Comparison of ENCODE assay signal across 8 mouse cellular contexts in the genomic region with DNA sequence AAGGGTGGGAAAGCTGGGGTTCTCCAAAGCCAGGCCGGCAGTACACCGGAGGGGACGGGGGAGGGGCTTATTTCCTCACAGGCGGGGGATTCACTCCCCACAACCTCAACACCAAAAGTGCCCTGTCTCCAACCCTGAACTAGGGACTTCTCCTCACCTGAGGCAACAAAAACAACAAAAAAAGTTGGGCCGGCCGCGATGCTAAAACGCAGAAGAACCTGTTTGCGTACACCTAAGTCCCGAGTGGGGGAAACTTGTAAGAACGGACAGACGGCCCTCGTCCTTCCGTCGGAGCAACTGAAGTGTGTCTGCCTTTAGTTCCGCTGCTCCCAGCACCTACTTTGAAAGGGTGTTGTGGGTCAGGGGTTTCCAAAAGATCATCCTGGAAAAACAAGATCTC. TPM values are rescaled to one million over a fixed set of nuclear protein-coding genes. Genes with fewer than 3 reads are reported as not detected.
DNase-seq lines count a peak whose midpoint lies in the region; ATAC-seq and TF ChIP-seq lines count a peak whose summit lies in the region.

No protein-coding gene starts in this region.

- H3K4me2 ChIP-seq in forebrain, embryonic 12.5 days, result peak overlapping the region; percentile 60
- H3K4me2 ChIP-seq in lung, embryonic 16.5 days (ENCODE audit: low read depth, low read length), result peak overlapping the region; percentile 61

- no peaks in the 10 kb centered on the region for H3K36me3 ChIP-seq in ES-E14 (ENCODE audit: control insufficient read depth, insufficient read depth, low read length, poor library complexity, severe bottlenecking)
- H3K36me3 ChIP-seq in forebrain, embryonic 12.5 days (replicated peaks), result no peaks in the 10 kb centered on the region
- H3K36me3 ChIP-seq in lung, embryonic 16.5 days (ENCODE audit: control insufficient read depth, insufficient read depth, low read length), result no peaks in the 10 kb centered on the region

- intact Hi-C loops in heart, postnatal 36 days (cut with DNase I), result no loop called here

- no peaks in the 10 kb centered on the region for H3K27me3 ChIP-seq in forebrain, embryonic 12.5 days
- no peaks in the 10 kb centered on the region for H3K27me3 ChIP-seq in lung, embryonic 16.5 days (ENCODE audit: control insufficient read depth, insufficient read depth, low read depth, low read length)

- in situ Hi-C loops in ES-E14 (cut with MboI; ENCODE audit: low sequenced_read_pairs in 2 of 2, unreplicated experiment in 2 of 2), result no loop called here

- no peaks in the 10 kb centered on the region for H3K9me3 ChIP-seq in ES-E14 (ENCODE audit: control insufficient read depth, insufficient read depth, low read depth, low read length)
- no peaks in the 10 kb centered on the region for H3K9me3 ChIP-seq in forebrain, embryonic 12.5 days
- H3K9me3 ChIP-seq in lung, embryonic 16.5 days (ENCODE audit: control insufficient read depth, low read length), result no peaks in the 10 kb centered on the region

- H3K9ac ChIP-seq in ES-E14 (ENCODE audit: insufficient read depth, low read depth, low read length, poor library complexity, severe bottlenecking), result peak overlapping the region; percentile 82
- peak overlapping the region; percentile 56 for H3K9ac ChIP-seq in forebrain, embryonic 12.5 days
- H3K9ac ChIP-seq in lung, embryonic 16.5 days (ENCODE audit: low read length), result peak overlapping the region; percentile 73

- DNase-seq in ES-E14 (ENCODE audit: low read depth, low spot score), result peak; percentile 52
- DNase-seq in c-Kit-positive CD71-positive TER-119-negative erythroid progenitor cells, embryonic 14.5 days (ENCODE audit: low read depth), result peak; percentile 46
- peak; percentile 52 to 62 for DNase-seq in heart, postnatal 36 days
- DNase-seq in layer of hippocampus, adult 9-10 months (ENCODE audit: low spot score), result peak; percentile 5
- DNase-seq in ovary, adult 18-20 months (ENCODE audit: low spot score), result peak; percentile 11
- peak; percentile 51 for DNase-seq in thymus, postnatal 0 days (ENCODE audit: low spot score)

- under 1% methylated on average over 16 of the region's 16 CpGs for WGBS in forebrain, embryonic 12.5 days
- under 1% methylated on average over 16 of the region's 16 CpGs for WGBS in lung, embryonic 16.5 days

- H3K27ac ChIP-seq in ES-E14 (ENCODE audit: insufficient read depth, low read depth, low read length, poor library complexity, severe bottlenecking), result peak overlapping the region; percentile 74
- no peak overlapping the region for H3K27ac ChIP-seq in forebrain, embryonic 12.5 days
- H3K27ac ChIP-seq in lung, embryonic 16.5 days (ENCODE audit: low read length), result peak overlapping the region; percentile 21

- peak overlapping the region; percentile 82 to 95 for H3K4me3 ChIP-seq in ES-E14 (ENCODE audit: insufficient read depth in 1 of 2, low read depth in 1 of 2, low read length in 2 of 2, poor library complexity in 1 of 2, severe bottlenecking in 1 of 2)
- H3K4me3 ChIP-seq in forebrain, embryonic 12.5 days (replicated peaks), result peak overlapping the region; percentile 46
- H3K4me3 ChIP-seq in lung, embryonic 16.5 days (ENCODE audit: low read length), result peak overlapping the region; percentile 64

- no peak for ATAC-seq in forebrain, embryonic 12.5 days (ENCODE audit: low FRiP score)
- ATAC-seq in lung, embryonic 16.5 days (ENCODE audit: low read depth), result no peak

- peaks cover 0 to 2% of the 10 kb centered on the region in 2 experiments; a peak in 1 of 4 replicates for H3K4me1 ChIP-seq in ES-E14 (ENCODE audit: control insufficient read depth in 2 of 2, insufficient read depth in 2 of 2, low read length in 2 of 2, poor library complexity in 1 of 2)
- peaks cover 14% of the 10 kb centered on the region for H3K4me1 ChIP-seq in forebrain, embryonic 12.5 days
- H3K4me1 ChIP-seq in lung, embryonic 16.5 days (replicated peaks; ENCODE audit: control insufficient read depth, insufficient read depth, low read length), result peaks cover 10% of the 10 kb centered on the region; the same call in 1 of the 2 replicates

TF ChIP-seq in ES-E14, 5 proteins besides CTCF, POLR2A, EP300 and RAD21:
- TF ChIP-seq ZNF384 (IDR thresholded peaks at IDR 0.05; ENCODE audit: low read depth, low read length) (no peak), HCFC1 (IDR thresholded peaks at IDR 0.05; ENCODE audit: borderline replicate concordance, insufficient read depth, low read length) (peak; percentile 76)

RNA-seq across cellular contexts. Expression of a gene that starts 2.5 kb away (rescaled TPM):
- total RNA-seq in ES-E14 (2012; rRNA removed), result 22.5 and 26.9 TPM in 2 replicates
- 38.8 and 39.6 TPM in 2 replicates for polyA plus RNA-seq in forebrain, embryonic 12.5 days (2016; fragmentation: Nextera tagmentation; extraction: Ambion mirVana)
- under 1 TPM; 0.76 to 0.89 TPM for total RNA-seq in heart, postnatal 36 days (2021)
- polyA plus RNA-seq in lung, embryonic 16.5 days (2015; fragmentation: Nextera tagmentation; extraction: Ambion mirVana), result 20.8 and 22.3 TPM in 2 replicates
- polyA plus RNA-seq in thymus, postnatal 0 days (2015; fragmentation: Nextera tagmentation; extraction: Ambion mirVana), result 26.3 and 28.7 TPM in 2 replicates

RNA-seq across cellular contexts. Expression of a gene that starts 2.5 kb away (rescaled TPM):
- total RNA-seq in ES-E14 (2012; rRNA removed), result 2.5 and 2.9 TPM in 2 replicates
- polyA plus RNA-seq in forebrain, embryonic 12.5 days (2016; fragmentation: Nextera tagmentation; extraction: Ambion mirVana), result 11.4 and 12.9 TPM in 2 replicates
- total RNA-seq in heart, postnatal 36 days (2021), result 10 to 100 TPM; 11.2 to 13.5 TPM
- polyA plus RNA-seq in lung, embryonic 16.5 days (2015; fragmentation: Nextera tagmentation; extraction: Ambion mirVana), result 14.5 and 15.1 TPM in 2 replicates
- polyA plus RNA-seq in thymus, postnatal 0 days (2015; fragmentation: Nextera tagmentation; extraction: Ambion mirVana), result 9.0 and 10.1 TPM in 2 replicates

Comparison
In these comparisons a context has a peak if more than half of its experiments do, and no peak if none do; other contexts are left out.
1. DNase-seq: peak in every context shown above with its lines; median percentile 57 in heart, postnatal 36 days; 52 in ES-E14; 51 in thymus, postnatal 0 days; 46 in c-Kit-positive CD71-positive TER-119-negative erythroid progenitor cells, embryonic 14.5 days; 11 in ovary, adult 18-20 months; 5 in layer of hippocampus, adult 9-10 months.